Mouse (Mus musculus) testis, adult 2 months (tissue): ENCODE measurements at regions not wholly inside any gene's neighbourhood (a gene's known extent, or its start where the extent isn't known, plus 50 kb on each side); places are given as distances from the start of the nearest gene placed in this dataset.

ENCODE experiments used
- H3K27ac ChIP-seq: fragments of 200-500 bp; 2 replicates; pipeline ENCODE4 v1.5.1; 2012; ENCODE audit warnings: low read depth, low read length; ENCODE audit not compliant: control insufficient read depth, insufficient read depth
- H3K27me3 ChIP-seq: fragments of 200-500 bp; 2 replicates; pipeline ENCODE4 v1.6.1; 2012; ENCODE audit warnings: mild to moderate bottlenecking, low read length, moderate library complexity; ENCODE audit not compliant: control insufficient read depth, insufficient read depth
- H3K36me3 ChIP-seq: fragments of 200-500 bp; 2 replicates; pipeline ENCODE4 v1.6.1; 2012; ENCODE audit warnings: mild to moderate bottlenecking, low read length; ENCODE audit not compliant: control insufficient read depth, insufficient read depth
- H3K4me1 ChIP-seq: fragments of 200-500 bp; 2 replicates; pipeline ENCODE4 v1.6.1; 2012; ENCODE audit warnings: low read length; ENCODE audit not compliant: control insufficient read depth, insufficient read depth
- H3K4me3 ChIP-seq: fragments of 200-500 bp; 2 replicates; pipeline ENCODE4 v1.5.1; 2012; ENCODE audit warnings: low read depth, mild to moderate bottlenecking, low read length, moderate library complexity, mixed read lengths; ENCODE audit not compliant: control insufficient read depth
- CTCF ChIP-seq: fragments of 200-500 bp; IDR thresholded peaks from 2 replicates; pipeline ENCODE4 v1.5.1; 2012; ENCODE audit warnings: low read depth, mild to moderate bottlenecking, inconsistent platforms, low read length, moderate library complexity; ENCODE audit not compliant: control insufficient read depth, insufficient read depth, insufficient replicate concordance
- POLR2A ChIP-seq: fragments of 200-500 bp; IDR thresholded peaks from 2 replicates; pipeline ENCODE4 v1.6.1; 2012; ENCODE audit warnings: low read depth, mild to moderate bottlenecking, inconsistent platforms, low read length, moderate library complexity; ENCODE audit not compliant: control insufficient read depth

DNA sequence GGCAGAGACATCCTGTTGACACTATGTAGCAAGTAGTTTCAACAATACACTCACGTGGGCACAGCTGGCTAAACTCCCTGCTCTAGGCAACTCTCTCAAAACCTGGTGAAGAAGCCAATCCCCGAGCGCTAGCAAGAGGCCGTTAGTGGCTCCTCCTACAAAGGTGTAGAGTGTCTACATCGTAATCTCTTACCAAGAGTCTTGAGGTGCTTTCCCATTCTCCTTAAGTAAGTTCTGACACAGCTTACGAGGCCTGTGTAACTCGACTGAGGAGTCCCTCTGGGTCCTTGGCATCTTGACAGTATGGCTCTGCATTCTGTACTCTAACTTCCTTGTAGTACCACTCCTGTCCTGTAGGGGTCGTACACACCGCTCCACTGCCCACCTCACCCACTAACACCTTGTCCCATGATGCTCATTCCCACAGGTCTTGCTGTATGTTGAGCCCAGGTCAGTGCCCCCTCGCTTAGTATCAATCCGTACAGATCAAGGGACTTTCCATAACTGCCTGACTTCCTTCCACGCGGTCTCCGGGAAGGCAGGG lies 167.7 kb upstream of the Plxnc1 start:
- Histone ChIP-seq H3K36me3 (no peaks in the 10 kb centered on the region), H3K4me1 (peaks cover 10% of the 10 kb centered on the region), H3K27ac (no peak overlapping the region), H3K4me3 (no peak overlapping the region), H3K27me3 (no peaks in the 10 kb centered on the region)
- peak; percentile 97; the same call in 1 of the 2 replicates for TF ChIP-seq CTCF
- TF ChIP-seq POLR2A = no peak

DNA sequence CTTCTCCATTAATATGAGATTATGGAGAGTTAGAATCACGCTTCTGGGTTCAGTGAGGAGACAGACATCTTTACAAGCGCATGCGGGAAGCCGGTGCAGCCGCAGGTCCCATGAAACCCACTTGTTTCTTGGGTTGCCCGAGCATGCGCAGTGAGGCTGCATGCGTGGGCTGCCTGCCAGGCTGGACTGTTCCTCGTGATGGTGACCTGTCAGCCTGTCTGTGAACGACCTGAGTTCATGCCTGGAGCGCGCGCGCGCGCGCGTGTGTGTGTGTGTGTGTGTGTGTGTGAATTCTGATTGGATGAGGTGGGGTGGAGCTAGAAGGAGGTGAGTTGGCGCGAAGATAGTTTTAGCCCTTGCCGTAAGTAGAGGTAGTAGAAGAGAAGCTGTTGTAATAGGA lies 166.2 kb upstream of the Plxnc1 start:
- Histone ChIP-seq H3K27me3 (no peaks in the 10 kb centered on the region), H3K36me3 (no peaks in the 10 kb centered on the region), H3K27ac (no peak overlapping the region), H3K4me1 (peaks cover 10% of the 10 kb centered on the region), H3K4me3 (no peak overlapping the region)
- no peak for TF ChIP-seq CTCF
- TF ChIP-seq POLR2A = no peak

DNA sequence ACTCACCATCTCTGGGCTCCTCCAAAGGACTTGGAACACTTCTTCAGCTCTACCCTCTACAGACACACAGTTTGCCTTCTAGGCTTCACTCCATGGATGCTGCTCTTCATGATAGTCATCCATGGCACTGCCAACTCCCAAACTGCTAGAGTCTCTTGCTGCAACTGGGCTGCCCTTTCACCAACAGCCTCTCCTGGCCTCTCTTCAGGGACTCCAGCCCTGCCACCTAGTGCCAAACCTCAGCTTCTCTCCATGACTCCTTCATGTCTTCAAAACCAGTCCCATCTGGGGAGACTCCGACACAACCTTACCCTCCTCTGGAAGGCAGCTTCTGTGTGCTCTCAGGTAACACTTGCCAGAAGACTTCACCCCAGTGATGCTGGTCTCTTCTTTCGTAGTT lies 164.9 kb upstream of the Plxnc1 start:
- Histone ChIP-seq H3K27ac (no peak overlapping the region), H3K27me3 (no peaks in the 10 kb centered on the region), H3K36me3 (no peaks in the 10 kb centered on the region), H3K4me1 (peaks cover 10% of the 10 kb centered on the region), H3K4me3 (no peak overlapping the region)
- TF ChIP-seq CTCF (no peak), POLR2A (no peak)

DNA sequence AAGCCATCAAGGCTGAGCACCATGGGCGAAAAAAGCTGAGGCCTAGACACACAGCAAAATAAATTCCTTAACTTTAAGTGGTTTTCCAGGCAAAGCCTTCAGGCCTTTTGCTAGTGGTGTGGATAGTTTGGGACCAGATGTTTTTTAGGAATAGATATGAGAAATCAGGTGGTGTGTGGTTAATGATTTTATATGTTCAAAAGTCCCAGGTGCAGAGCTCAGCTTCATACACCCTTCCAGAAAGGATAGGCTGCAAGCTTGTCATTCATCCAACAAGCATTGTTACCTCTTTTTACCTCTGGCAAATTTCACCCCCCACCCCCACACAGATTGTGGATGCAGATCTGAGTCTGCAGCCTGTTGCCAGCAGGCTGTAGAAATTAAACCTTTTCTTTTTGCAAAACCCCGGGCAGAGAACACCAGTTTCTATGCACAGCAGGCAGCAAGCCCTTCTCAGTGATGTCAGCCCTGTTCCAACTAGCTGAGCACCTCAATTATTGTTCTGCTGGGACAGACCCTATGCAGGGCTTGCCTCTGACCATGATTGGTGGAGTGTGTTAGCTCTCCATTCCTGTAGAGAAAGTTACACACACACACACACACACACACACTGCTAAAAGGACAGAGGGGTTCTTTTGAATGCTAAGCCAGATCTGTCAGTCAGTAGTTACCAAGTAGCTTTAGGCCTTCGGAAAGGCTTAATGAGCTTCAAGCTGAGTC lies 163.1 kb upstream of the Plxnc1 start:
- no peaks in the 10 kb centered on the region for H3K27me3 ChIP-seq
- TF ChIP-seq POLR2A (no peak), CTCF (no peak)
- H3K4me1 ChIP-seq = peaks cover 9% of the 10 kb centered on the region
- H3K27ac ChIP-seq = no peak overlapping the region
- no peak overlapping the region for H3K4me3 ChIP-seq
- no peaks in the 10 kb centered on the region for H3K36me3 ChIP-seq

DNA sequence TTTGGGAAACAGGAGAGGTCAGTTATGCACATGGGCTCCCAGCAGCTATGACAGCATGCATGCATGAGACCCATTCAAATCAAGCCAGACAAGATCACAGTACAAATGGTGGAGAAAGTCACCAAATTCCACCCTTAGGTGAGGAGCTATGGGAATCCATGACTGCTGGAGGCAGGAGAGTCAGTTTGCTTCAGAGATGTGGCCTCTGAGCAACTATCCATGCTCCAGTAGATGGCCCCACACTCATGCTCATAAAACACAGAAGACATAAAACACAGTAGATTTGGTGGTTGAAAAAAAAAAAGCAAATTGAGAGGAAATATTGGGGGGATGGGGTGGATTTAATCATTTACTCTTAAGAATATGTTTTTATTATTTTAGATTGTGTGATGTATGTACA lies 159.2 kb upstream of the Plxnc1 start:
- Histone ChIP-seq H3K27ac (no peak overlapping the region), H3K36me3 (no peaks in the 10 kb centered on the region), H3K4me1 (no peaks in the 10 kb centered on the region), H3K4me3 (no peak overlapping the region), H3K27me3 (no peaks in the 10 kb centered on the region)
- TF ChIP-seq CTCF (no peak), POLR2A (no peak)

DNA sequence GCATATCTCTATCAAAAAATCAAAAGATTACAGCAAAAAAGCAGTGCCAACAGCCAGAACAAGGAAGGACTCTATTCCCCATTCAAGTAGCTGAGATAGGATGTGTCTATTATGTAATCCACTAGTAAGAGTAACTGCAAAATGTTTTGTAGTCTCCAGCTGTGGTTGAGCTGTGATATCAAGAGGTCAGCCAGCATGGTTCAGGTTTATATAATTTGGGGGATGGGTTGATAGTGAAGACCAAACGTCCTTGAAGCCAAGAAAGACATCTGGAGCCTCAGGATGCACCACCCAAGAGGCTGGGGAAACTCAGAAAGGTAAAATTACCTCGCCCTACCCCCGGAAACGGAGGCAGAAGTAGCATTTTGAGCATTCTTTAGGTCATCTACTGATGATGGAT lies 158.3 kb upstream of the Plxnc1 start:
- Histone ChIP-seq H3K4me3 (no peak overlapping the region), H3K4me1 (no peaks in the 10 kb centered on the region), H3K36me3 (no peaks in the 10 kb centered on the region), H3K27me3 (no peaks in the 10 kb centered on the region), H3K27ac (no peak overlapping the region)
- TF ChIP-seq POLR2A (no peak), CTCF (no peak)

DNA sequence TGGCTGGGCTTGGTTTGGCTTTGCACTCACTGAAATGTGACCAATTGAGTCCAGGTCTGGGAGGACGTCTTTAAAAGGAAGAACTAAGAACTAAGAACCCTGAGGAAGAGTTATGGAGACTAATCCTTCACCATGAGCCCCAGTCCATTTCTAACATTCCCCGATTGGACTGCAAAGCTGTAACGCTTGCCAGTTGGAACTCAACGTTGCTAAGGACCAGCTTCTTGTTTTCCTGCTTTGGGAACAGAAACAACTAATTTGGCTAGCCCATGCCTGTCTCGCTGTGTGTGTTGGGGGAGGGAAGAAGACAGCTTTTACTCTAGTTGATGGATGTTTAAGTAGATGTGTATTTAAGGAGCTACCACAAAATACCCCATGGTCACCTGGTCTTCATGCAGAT lies 155.3 kb upstream of the Plxnc1 start:
- no peaks in the 10 kb centered on the region for H3K36me3 ChIP-seq
- no peak for TF ChIP-seq CTCF
- no peak overlapping the region for H3K27ac ChIP-seq
- no peaks in the 10 kb centered on the region for H3K4me1 ChIP-seq
- no peaks in the 10 kb centered on the region for H3K27me3 ChIP-seq
- H3K4me3 ChIP-seq = no peak overlapping the region
